8 mouse cellular contexts compared by ENCODE assay signal in the genomic region with DNA sequence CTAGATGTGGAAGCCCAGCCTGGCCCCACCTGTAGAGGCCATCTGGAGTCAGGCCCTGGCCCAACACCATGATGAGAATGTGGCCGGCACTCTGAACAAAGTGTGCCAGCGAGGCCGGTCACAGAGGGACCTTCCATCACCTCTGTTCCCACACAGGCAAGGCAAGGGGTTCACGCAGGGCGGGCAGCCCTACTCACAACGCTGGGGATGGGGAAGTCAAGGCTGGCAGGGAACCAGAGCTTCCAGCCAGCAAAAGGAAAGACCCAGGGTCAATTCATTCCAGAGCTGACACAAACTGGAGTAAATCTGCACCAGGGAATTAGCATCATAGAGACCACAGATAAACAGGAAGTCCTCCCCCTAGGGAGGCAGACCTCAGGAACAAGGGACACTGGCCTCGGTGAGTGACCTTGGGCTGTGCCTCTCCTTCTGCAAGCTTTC. TPM values are rescaled to one million over a fixed set of nuclear protein-coding genes. Genes with fewer than 3 reads are reported as not detected.
DNase-seq lines count a peak whose midpoint lies in the region; ATAC-seq and TF ChIP-seq lines count a peak whose summit lies in the region.

No protein-coding gene starts in this region.

- peaks cover 73% of the 10 kb centered on the region for H3K36me3 ChIP-seq in forebrain, embryonic 12.5 days (replicated peaks)
- peaks cover 33% of the 10 kb centered on the region for H3K36me3 ChIP-seq in forebrain, embryonic 11.5 days (ENCODE audit: control insufficient read depth, insufficient read depth, low read length)
- H3K36me3 ChIP-seq in ES-E14 (ENCODE audit: control insufficient read depth, insufficient read depth, low read length, poor library complexity, severe bottlenecking): peaks cover 19% of the 10 kb centered on the region; the same call in 1 of the 2 replicates
- H3K36me3 ChIP-seq in forebrain, embryonic 14.5 days (ENCODE audit: control insufficient read depth, insufficient read depth, low read length): peaks cover 74% of the 10 kb centered on the region

- peaks cover 61% of the 10 kb centered on the region for H3K4me1 ChIP-seq in forebrain, embryonic 12.5 days
- peaks cover 12% of the 10 kb centered on the region for H3K4me1 ChIP-seq in forebrain, embryonic 11.5 days (replicated peaks; ENCODE audit: control insufficient read depth, insufficient read depth, low read length)
- H3K4me1 ChIP-seq in ES-E14 (ENCODE audit: control insufficient read depth in 2 of 2, insufficient read depth in 2 of 2, low read length in 2 of 2, poor library complexity in 1 of 2): peaks cover 31 to 51% of the 10 kb centered on the region in 2 experiments
- peaks cover 23% of the 10 kb centered on the region for H3K4me1 ChIP-seq in forebrain, embryonic 14.5 days (ENCODE audit: control insufficient read depth, insufficient read depth, low read length)

- no peak overlapping the region for H3K4me3 ChIP-seq in forebrain, embryonic 12.5 days (replicated peaks)
- H3K4me3 ChIP-seq in forebrain, embryonic 11.5 days (ENCODE audit: low read depth, low read length): no peak overlapping the region
- peak overlapping the region in 1 of 2 experiments; percentile 11; a peak in 1 of 4 replicates for H3K4me3 ChIP-seq in ES-E14 (ENCODE audit: insufficient read depth in 1 of 2, low read depth in 1 of 2, low read length in 2 of 2, poor library complexity in 1 of 2, severe bottlenecking in 1 of 2)
- no peak overlapping the region for H3K4me3 ChIP-seq in forebrain, embryonic 14.5 days (ENCODE audit: low read depth, low read length)

- no peaks in the 10 kb centered on the region for H3K27me3 ChIP-seq in forebrain, embryonic 12.5 days
- no peaks in the 10 kb centered on the region for H3K27me3 ChIP-seq in forebrain, embryonic 11.5 days (ENCODE audit: control insufficient read depth, insufficient read depth, low read length)
- H3K27me3 ChIP-seq in forebrain, embryonic 14.5 days (replicated peaks; ENCODE audit: control insufficient read depth, insufficient read depth, low read length): no peaks in the 10 kb centered on the region

- no peak for ATAC-seq in forebrain, embryonic 12.5 days (ENCODE audit: low FRiP score)
- ATAC-seq in forebrain, embryonic 11.5 days (replicated peaks; ENCODE audit: low FRiP score): no peak
- no peak for ATAC-seq in forebrain, embryonic 14.5 days

- no peak for DNase-seq in forebrain, embryonic 11.5 days (ENCODE audit: low spot score)
- no peak for DNase-seq in ES-E14 (ENCODE audit: low read depth, low spot score)
- DNase-seq in heart, adult 18-20 months: peak; percentile 63 to 71
- peak; percentile 33 to 51 for DNase-seq in kidney, adult 8-10 months
- no peak for DNase-seq in embryo, embryonic 10 days (ENCODE audit: low spot score)
- DNase-seq in thymus, postnatal 10 days (ENCODE audit: low spot score in 2 of 2): no peak
- DNase-seq in forebrain, embryonic 14.5 days (ENCODE audit: low spot score): no peak

- H3K27ac ChIP-seq in forebrain, embryonic 12.5 days: no peak overlapping the region
- no peak overlapping the region for H3K27ac ChIP-seq in forebrain, embryonic 11.5 days (ENCODE audit: low read depth, low read length)
- H3K27ac ChIP-seq in ES-E14 (ENCODE audit: insufficient read depth, low read depth, low read length, poor library complexity, severe bottlenecking): peak overlapping the region; percentile 50
- no peak overlapping the region for H3K27ac ChIP-seq in forebrain, embryonic 14.5 days (ENCODE audit: low read depth, low read length)

- no peak overlapping the region; the same call in 1 of the 2 replicates for H3K4me2 ChIP-seq in forebrain, embryonic 12.5 days
- H3K4me2 ChIP-seq in forebrain, embryonic 11.5 days (ENCODE audit: low read depth, low read length, severe bottlenecking): no peak overlapping the region
- no peak overlapping the region for H3K4me2 ChIP-seq in forebrain, embryonic 14.5 days (ENCODE audit: low read length)

- H3K9ac ChIP-seq in forebrain, embryonic 12.5 days: peak overlapping the region; percentile 27; the same call in 1 of the 2 replicates
- H3K9ac ChIP-seq in forebrain, embryonic 11.5 days (ENCODE audit: low read length): no peak overlapping the region
- no peak overlapping the region for H3K9ac ChIP-seq in ES-E14 (ENCODE audit: insufficient read depth, low read depth, low read length, poor library complexity, severe bottlenecking)
- no peak overlapping the region for H3K9ac ChIP-seq in forebrain, embryonic 14.5 days (ENCODE audit: low read length)

- in situ Hi-C loops in ES-E14 (cut with MboI; ENCODE audit: low sequenced_read_pairs in 2 of 2, unreplicated experiment in 2 of 2): no loop called here

- WGBS in forebrain, embryonic 12.5 days: 84% methylated on average over 7 of the region's 7 CpGs
- WGBS in forebrain, embryonic 11.5 days: 75% methylated on average over 7 of the region's 7 CpGs
- 69% methylated on average over 7 of the region's 7 CpGs for WGBS in forebrain, embryonic 14.5 days

- H3K9me3 ChIP-seq in forebrain, embryonic 12.5 days: no peaks in the 10 kb centered on the region
- no peaks in the 10 kb centered on the region for H3K9me3 ChIP-seq in forebrain, embryonic 11.5 days (ENCODE audit: control insufficient read depth, low read length)
- H3K9me3 ChIP-seq in ES-E14 (ENCODE audit: control insufficient read depth, insufficient read depth, low read depth, low read length): no peaks in the 10 kb centered on the region
- no peaks in the 10 kb centered on the region for H3K9me3 ChIP-seq in forebrain, embryonic 14.5 days (replicated peaks; ENCODE audit: control insufficient read depth, low read length)

TF ChIP-seq in ES-E14, 5 proteins besides CTCF, POLR2A, EP300 and RAD21:
- no peak for TF ChIP-seq ZNF384 (IDR thresholded peaks at IDR 0.05; ENCODE audit: low read depth, low read length)
- no peak for TF ChIP-seq HCFC1 (IDR thresholded peaks at IDR 0.05; ENCODE audit: borderline replicate concordance, insufficient read depth, low read length)

RNA-seq across cellular contexts. Expression of a gene that starts 18.9 kb away (rescaled TPM):
- polyA plus RNA-seq in forebrain, embryonic 12.5 days (2016; fragmentation: Nextera tagmentation; extraction: Ambion mirVana): 245 and 267 TPM in 2 replicates
- 209 and 213 TPM in 2 replicates for polyA plus RNA-seq in forebrain, embryonic 11.5 days (2014; fragmentation: Nextera tagmentation; extraction: Ambion mirVana)
- 72.8 and 82.0 TPM in 2 replicates for total RNA-seq in ES-E14 (2012; rRNA removed)
- 10 to 100 TPM; 40.2 to 44.3 TPM for total RNA-seq in heart, adult 18-20 months (2021)
- polyA plus RNA-seq in forebrain, embryonic 14.5 days (2014; fragmentation: Nextera tagmentation; extraction: Ambion mirVana): 114 and 158 TPM in 2 replicates

RNA-seq across cellular contexts. Expression of a gene that starts 33.1 kb away (rescaled TPM):
- 41.3 and 43.6 TPM in 2 replicates for polyA plus RNA-seq in forebrain, embryonic 12.5 days (2016; fragmentation: Nextera tagmentation; extraction: Ambion mirVana)
- polyA plus RNA-seq in forebrain, embryonic 11.5 days (2014; fragmentation: Nextera tagmentation; extraction: Ambion mirVana): 52.3 and 55.2 TPM in 2 replicates
- 40.6 and 51.7 TPM in 2 replicates for total RNA-seq in ES-E14 (2012; rRNA removed)
- total RNA-seq in heart, adult 18-20 months (2021): 10 to 100 TPM; 34.8 to 36.7 TPM
- 20.3 and 30.6 TPM in 2 replicates for polyA plus RNA-seq in forebrain, embryonic 14.5 days (2014; fragmentation: Nextera tagmentation; extraction: Ambion mirVana)

Comparison
In these comparisons a context has a peak if more than half of its experiments do, and no peak if none do; other contexts are left out.
1. DNase-seq: peak in heart, adult 18-20 months (2 of 2) and kidney, adult 8-10 months (2 of 2); none in forebrain, embryonic 11.5 days (single experiment), ES-E14 (single experiment), embryo, embryonic 10 days (single experiment), thymus, postnatal 10 days (0 of 2) and forebrain, embryonic 14.5 days (single experiment).